Mouse (Mus musculus) MEL (cell line): Measurements from ENCODE around the gene A630095N17Rik. TPM values are rescaled to one million over a fixed set of nuclear protein-coding genes. Genes with fewer than 3 reads are reported as not detected.

Experiments
- DNase-seq: peaks from one replicate; pipeline ENCODE4 v3.0.0; 2011; ENCODE audit warnings: low read depth, low spot score
- H3K27ac ChIP-seq: 2 replicates; pipeline ENCODE4 v1.5.1; 2012; ENCODE audit warnings: low read depth, mild to moderate bottlenecking, control low read depth, low read length, moderate library complexity; ENCODE audit not compliant: control insufficient read depth
- H3K27me3 ChIP-seq, 2 experiments: fragments of 150-350 bp in 1 of 2; sonication (generic) in 1 of 2; 2 replicates each; pipeline ENCODE4 v1.6.1; 2012; ENCODE audit warnings: low read length in 2 of 2, mild to moderate bottlenecking in 2 of 2, improper control_type of control experiment in 1 of 2, moderate library complexity in 1 of 2; ENCODE audit not compliant: insufficient read depth in 2 of 2, control insufficient read depth in 1 of 2
- H3K36me3 ChIP-seq, 2 experiments: 2 replicates each; pipeline ENCODE4 v1.6.1; 2012 to 2014; ENCODE audit warnings: low read length in 2 of 2, improper control_type of control experiment in 1 of 2, inconsistent platforms in 1 of 2, mild to moderate bottlenecking in 1 of 2; ENCODE audit not compliant: insufficient read depth in 2 of 2, control insufficient read depth in 1 of 2
- H3K4me1 ChIP-seq, 2 experiments: fragments of 150-350 bp in 1 of 2; sonication (generic) in 1 of 2; 2 replicates each; pipeline ENCODE4 v1.6.1; 2012; ENCODE audit warnings: low read length in 2 of 2, improper control_type of control experiment in 1 of 2, mild to moderate bottlenecking in 1 of 2; ENCODE audit not compliant: insufficient read depth in 2 of 2, control insufficient read depth in 1 of 2
- H3K4me3 ChIP-seq, 2 experiments: fragments of 150-350 bp in 1 of 2; sonication (generic) in 1 of 2; 2 replicates each; pipeline ENCODE4 v1.5.1; 2012; ENCODE audit warnings: low read depth in 2 of 2, low read length in 2 of 2, mild to moderate bottlenecking in 2 of 2, moderate library complexity in 2 of 2, control low read depth in 1 of 2, improper control_type of control experiment in 1 of 2; ENCODE audit not compliant: control insufficient read depth in 1 of 2, insufficient read depth in 1 of 2
- H3K79me2 ChIP-seq: 2 replicates; pipeline ENCODE4 v1.6.1; 2012; ENCODE audit warnings: mild to moderate bottlenecking, low read length, moderate library complexity; ENCODE audit not compliant: control insufficient read depth, poor library complexity, insufficient read depth
- H3K9ac ChIP-seq: 2 replicates; pipeline ENCODE4 v1.6.1; 2012; ENCODE audit warnings: low read depth, mild to moderate bottlenecking, control low read depth, low read length, moderate library complexity; ENCODE audit not compliant: control insufficient read depth, poor library complexity, severe bottlenecking
- H3K9me3 ChIP-seq: fragments of 150-350 bp; sonication (generic); replicated peaks from 2 replicates; pipeline ENCODE4 v1.6.1; 2012; ENCODE audit warnings: mild to moderate bottlenecking, low read length, improper control_type of control experiment, moderate library complexity; ENCODE audit not compliant: insufficient read depth
- CHD1 ChIP-seq: IDR thresholded peaks from 2 replicates; pipeline ENCODE4 v1.6.1; 2012; ENCODE audit warnings: low read depth, mild to moderate bottlenecking, inconsistent platforms, low read length, improper control_type of control experiment
- CHD2 ChIP-seq: IDR thresholded peaks from 2 replicates; pipeline ENCODE4 v1.6.1; 2011; ENCODE audit warnings: low read length, improper control_type of control experiment
- E2F4 ChIP-seq: IDR thresholded peaks from 2 replicates; pipeline ENCODE4 v1.6.1; 2011; ENCODE audit warnings: low read depth, low read length, improper control_type of control experiment, borderline replicate concordance
- ELF1 ChIP-seq: IDR thresholded peaks from 2 replicates; pipeline ENCODE4 v1.6.1; 2014; ENCODE audit warnings: low read depth, mild to moderate bottlenecking, inconsistent platforms, low read length, improper control_type of control experiment, moderate library complexity
- EP300 ChIP-seq, 2 experiments: IDR thresholded peaks; 2 replicates each; pipeline ENCODE4 v1.6.1; 2011; ENCODE audit warnings: improper control_type of control experiment in 2 of 2, low read length in 2 of 2, low read depth in 1 of 2, mild to moderate bottlenecking in 1 of 2
- JUND ChIP-seq: IDR thresholded peaks from 2 replicates; pipeline ENCODE4 v1.6.1; 2011; ENCODE audit warnings: low read depth, mild to moderate bottlenecking, improper control_type of control experiment, low read length
- MYB ChIP-seq: IDR thresholded peaks from 2 replicates; pipeline ENCODE4 v1.6.1; 2011; ENCODE audit warnings: mild to moderate bottlenecking, low read depth, low read length, improper control_type of control experiment
- POLR2A ChIP-seq, 2 experiments: IDR thresholded peaks; 2 replicates each; pipeline ENCODE4 v1.6.1; 2011 to 2012; ENCODE audit warnings: low read length in 2 of 2, mild to moderate bottlenecking in 2 of 2, control low read depth in 1 of 2, improper control_type of control experiment in 1 of 2, low read depth in 1 of 2, moderate library complexity in 1 of 2; ENCODE audit not compliant: control insufficient read depth in 1 of 2, insufficient read depth in 1 of 2, poor library complexity in 1 of 2
- POLR2AphosphoS2 ChIP-seq: IDR thresholded peaks from 2 replicates; pipeline ENCODE4 v1.6.1; 2011; ENCODE audit warnings: low read length, improper control_type of control experiment
- POLR2AphosphoS5 ChIP-seq: IDR thresholded peaks from 2 replicates; pipeline ENCODE4 v1.6.1; 2012; ENCODE audit warnings: low read depth, borderline replicate concordance, mild to moderate bottlenecking, inconsistent platforms, low read length, moderate library complexity, mixed read lengths
- RAD21 ChIP-seq: IDR thresholded peaks from 2 replicates; pipeline ENCODE4 v1.6.1; 2011; ENCODE audit warnings: mild to moderate bottlenecking, low read depth, low read length, improper control_type of control experiment
- TAL1 ChIP-seq: IDR thresholded peaks from 2 replicates; pipeline ENCODE4 v1.6.1; 2012; ENCODE audit warnings: mild to moderate bottlenecking, inconsistent platforms, low read length, moderate library complexity, mixed read lengths
- TCF12 ChIP-seq: IDR thresholded peaks from 2 replicates; pipeline ENCODE4 v1.6.1; 2014; ENCODE audit warnings: low read depth, mild to moderate bottlenecking, inconsistent platforms, low read length, improper control_type of control experiment, moderate library complexity
- ZMIZ1 ChIP-seq: IDR thresholded peaks from 2 replicates; pipeline ENCODE4 v1.6.1; 2012; ENCODE audit warnings: low read depth, mild to moderate bottlenecking, inconsistent platforms, low read length, improper control_type of control experiment, moderate library complexity
- polyA plus RNA-seq, 2 experiments: library from polyadenylated mRNA; stranded (reverse) in 1 of 2; unstranded in 1 of 2; fragments of >175 nt in 1 of 2; fragments of >200 nt in 1 of 2; gene quantifications; 2 replicates each; pipeline versions ENCODE4 v1.2.1 to v1.2.4; 2012; ENCODE audit warnings: low replicate concordance in 2 of 2, low read depth in 1 of 2; ENCODE audit not compliant: insufficient read length in 2 of 2, insufficient read depth in 1 of 2, missing spikeins in 1 of 2
- total RNA-seq: library from RNA; depleted of rRNA; stranded (reverse); fragments of 300-350 nt; gene quantifications from 2 replicates; pipeline ENCODE4 v1.2.3, GENCODE M21; 2012

The A630095N17Rik gene
- total and polyA plus RNA-seq, 3 experiments, result 0.58 to 0.82 TPM; not detected in 1

DNA sequence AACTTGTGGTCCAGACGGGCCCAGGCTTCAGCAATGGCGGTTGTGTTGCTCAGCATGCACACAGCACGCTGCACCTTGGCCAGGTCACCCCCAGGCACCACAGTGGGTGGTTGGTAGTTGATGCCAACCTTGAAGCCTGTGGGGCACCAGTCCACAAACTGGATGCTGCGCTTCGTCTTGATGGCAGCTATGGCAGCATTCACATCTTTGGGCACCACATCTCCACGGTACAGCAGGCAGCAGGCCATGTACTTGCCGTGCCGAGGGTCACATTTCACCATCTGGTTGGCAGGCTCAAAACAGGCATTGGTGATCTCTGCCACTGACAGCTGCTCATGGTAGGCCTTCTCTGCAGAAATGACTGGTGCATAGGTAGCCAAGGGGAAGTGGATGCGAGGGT is 16.1 kb downstream of the A630095N17Rik start:
- Histone ChIP-seq H3K79me2 (peaks cover 69% of the 10 kb centered on the region), H3K9ac (no peak overlapping the region), H3K9me3 (no peaks in the 10 kb centered on the region), H3K36me3 (peaks cover 15 to 53% of the 10 kb centered on the region in 2 experiments), H3K27ac (no peak overlapping the region; the same call in 1 of the 2 replicates), H3K4me3 (no peak overlapping the region), H3K4me1 (peaks cover 6 to 55% of the 10 kb centered on the region in 2 experiments; a peak in 3 of 4 replicates), H3K27me3 (no peaks in the 10 kb centered on the region)
- no peak for TF ChIP-seq TCF12
- no peak for TF ChIP-seq MYB
- TF ChIP-seq ELF1, result no peak
- peak; percentile 25; the same call in 1 of the 2 replicates for TF ChIP-seq POLR2AphosphoS2
- TF ChIP-seq E2F4, result no peak
- no peak for TF ChIP-seq CHD1
- TF ChIP-seq JUND, result no peak
- 0 out of 2 replicates have a peak, but pooled peaks have one; percentile 42 for TF ChIP-seq POLR2AphosphoS5
- TF ChIP-seq ZMIZ1, result no peak
- no peak for DNase-seq

- Histone ChIP-seq H3K9me3 (no peaks in the 10 kb centered on the region), H3K27ac (peak overlapping the region; percentile 11), H3K27me3 (no peaks in the 10 kb centered on the region), H3K9ac (no peak overlapping the region), H3K4me1 (peaks cover 6 to 55% of the 10 kb centered on the region in 2 experiments; a peak in 3 of 4 replicates), H3K4me3 (no peak overlapping the region), H3K36me3 (peaks cover 15 to 53% of the 10 kb centered on the region in 2 experiments), H3K79me2 (peaks cover 73% of the 10 kb centered on the region)
- peak; percentile 27 for DNase-seq
- TF ChIP-seq JUND, result no peak
- no peak for TF ChIP-seq RAD21
- TF ChIP-seq POLR2A (IDR thresholded peaks at IDR 0.05; ENCODE audit: control insufficient read depth in 1 of 2, insufficient read depth in 1 of 2, low read depth in 1 of 2, low read length in 2 of 2, poor library complexity in 1 of 2), result 0 out of 4 replicates have a peak, but pooled peaks of 1 of the 2 experiments have one; percentile 13
- TF ChIP-seq POLR2AphosphoS2, result 0 out of 2 replicates have a peak, but pooled peaks have one; percentile 8
These were observed 17.0 kb downstream of the A630095N17Rik start for GRCm38 (mm10) chr1:75214886-75215285.

- Histone ChIP-seq H3K4me1 (peaks cover 6 to 55% of the 10 kb centered on the region in 2 experiments; a peak in 3 of 4 replicates), H3K9ac (no peak overlapping the region), H3K36me3 (peaks cover 15 to 56% of the 10 kb centered on the region in 2 experiments), H3K27me3 (no peaks in the 10 kb centered on the region), H3K79me2 (peaks cover 74% of the 10 kb centered on the region), H3K4me3 (no peak overlapping the region), H3K27ac (peak overlapping the region; percentile 11), H3K9me3 (no peaks in the 10 kb centered on the region)
- no peak for DNase-seq
- TF ChIP-seq E2F4, result no peak
- TF ChIP-seq POLR2AphosphoS2, result peak; percentile 16; the same call in 1 of the 2 replicates
- TF ChIP-seq ZMIZ1, result peak; percentile 72
- 0 out of 2 replicates have a peak, but pooled peaks have one; percentile 10 for TF ChIP-seq CHD2
- TF ChIP-seq TAL1, result no peak
- no peak; a peak in 1 of 4 replicates for TF ChIP-seq POLR2A (IDR thresholded peaks at IDR 0.05; ENCODE audit: control insufficient read depth in 1 of 2, insufficient read depth in 1 of 2, low read depth in 1 of 2, low read length in 2 of 2, poor library complexity in 1 of 2)
- no peak for TF ChIP-seq EP300 (IDR thresholded peaks at IDR 0.05; ENCODE audit: low read depth in 1 of 2, low read length in 2 of 2)
These were observed 17.5 kb downstream of the A630095N17Rik start for GRCm38 (mm10) chr1:75214442-75214841.
